Mouse (Mus musculus) neural tube, postnatal 0 days (tissue): ENCODE data around the gene Lrrc72. TPM values are rescaled to one million over a fixed set of nuclear protein-coding genes. Genes with fewer than 3 reads are reported as not detected.

Experiments used
- polyA plus RNA-seq: library from polyadenylated mRNA; unstranded; fragments of >200 nt; fragmentation: Nextera tagmentation; extraction: Ambion mirVana; gene quantifications from 2 replicates; pipeline ENCODE4 v1.2.1, GENCODE M21; 2015

Gene Lrrc72
- polyA plus RNA-seq: not detected in 2 replicates

DNA sequence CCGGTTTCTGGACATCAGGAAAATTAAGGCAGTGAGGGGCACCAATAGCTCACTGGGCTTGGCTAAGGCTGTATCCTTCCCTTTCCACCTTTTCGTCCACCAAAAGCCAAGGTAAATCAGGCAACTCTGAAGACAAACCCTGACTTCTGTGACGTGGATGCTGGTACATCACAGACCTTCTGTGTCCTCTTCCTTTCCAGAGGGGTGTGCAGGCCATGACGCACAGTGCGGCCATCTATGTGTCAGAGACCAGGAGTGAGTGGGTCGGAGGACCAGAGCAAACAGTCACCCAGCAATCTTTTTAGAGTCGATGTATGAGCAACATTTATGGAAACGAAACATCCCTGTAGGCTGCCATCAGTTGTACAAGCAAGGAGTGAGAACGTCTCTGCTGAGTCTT is at the start of gene Lrrc72:
TSS of gene Lrrc72 (minus strand) at position 101 of the 400 bp plus-strand sequence.

Other genes starting within 250 kb of the Lrrc72 start
- gene Tspan13, start 210.9 kb downstream of the Lrrc72 start, polyA plus RNA-seq: 407 and 412 TPM in 2 replicates
- gene Ankmy2, start 96.3 kb downstream of the Lrrc72 start, polyA plus RNA-seq: 78.5 and 79.3 TPM in 2 replicates
- 243 and 256 TPM in 2 replicates for gene Bzw2, start 95.3 kb downstream of the Lrrc72 start, polyA plus RNA-seq
- gene Sostdc1, start 60.7 kb upstream of the Lrrc72 start, polyA plus RNA-seq: 23.8 and 26.8 TPM in 2 replicates
- gene Ispd, start 128.1 kb upstream of the Lrrc72 start, polyA plus RNA-seq: 18.7 and 19.4 TPM in 2 replicates
- 2.4 and 2.8 TPM in 2 replicates for gene D630036H23Rik, start 128.8 kb upstream of the Lrrc72 start, polyA plus RNA-seq